Mouse (Mus musculus) stomach, postnatal 0 days (tissue): Measurements from ENCODE around the gene Gnat2. TPM values are rescaled to one million over a fixed set of nuclear protein-coding genes. Genes with fewer than 3 reads are reported as not detected.

ENCODE experiments used
- ATAC-seq: fragments of 200-750 bp; cut with Nextera tagmentation; 2 replicates; pipeline ENCODE4 v1.8.0; 2017; ENCODE audit not compliant: low FRiP score, low TSS enrichment
- DNase-seq: peaks from one replicate; pipeline ENCODE4 v3.0.0-alpha.2; 2016; ENCODE audit warnings: low spot score
- H3K27ac ChIP-seq: fragments of 300-500 bp; sonication (generic); replicated peaks from 2 replicates; pipeline ENCODE4 v1.5.1; 2014; ENCODE audit warnings: mild to moderate bottlenecking, control low read depth
- H3K27me3 ChIP-seq: fragments of 300-500 bp; sonication (generic); 2 replicates; pipeline ENCODE4 v1.6.1; 2014; ENCODE audit warnings: low read length; ENCODE audit not compliant: control insufficient read depth, insufficient read depth
- H3K36me3 ChIP-seq: fragments of 300-500 bp; sonication (generic); 2 replicates; pipeline ENCODE4 v1.6.1; 2014; ENCODE audit warnings: low read length, mixed read lengths; ENCODE audit not compliant: control insufficient read depth, insufficient read depth
- H3K4me1 ChIP-seq: fragments of 300-500 bp; sonication (generic); replicated peaks from 2 replicates; pipeline ENCODE4 v1.6.1; 2014; ENCODE audit warnings: antibody characterized with exemption; ENCODE audit not compliant: control insufficient read depth, insufficient read depth
- H3K4me2 ChIP-seq: fragments of 300-500 bp; sonication (generic); replicated peaks from 2 replicates; pipeline ENCODE4 v1.6.1; 2014; ENCODE audit warnings: low read depth, mild to moderate bottlenecking, control low read depth, moderate library complexity
- H3K4me3 ChIP-seq: fragments of 300-500 bp; sonication (generic); 2 replicates; pipeline ENCODE4 v1.5.1; 2014; ENCODE audit warnings: low read depth, low read length, control low read depth
- H3K9ac ChIP-seq: fragments of 300-500 bp; sonication (generic); 2 replicates; pipeline ENCODE4 v1.6.1; 2014; ENCODE audit warnings: mild to moderate bottlenecking, low read length, control low read depth, mixed read lengths
- H3K9me3 ChIP-seq: fragments of 300-500 bp; sonication (generic); 2 replicates; pipeline ENCODE4 v1.6.1; 2016; ENCODE audit warnings: low read length; ENCODE audit not compliant: control insufficient read depth
- CTCF ChIP-seq: IDR thresholded peaks from 2 replicates; pipeline ENCODE4 v1.5.1; 2016; ENCODE audit warnings: antibody characterized with exemption, low read depth, mild to moderate bottlenecking, moderate library complexity
- EP300 ChIP-seq: optimal IDR thresholded peaks from 2 replicates; pipeline ENCODE3; 2016; ENCODE audit warnings: antibody characterized with exemption
- WGBS: fragments of 180-500 bp; shearing (Covaris S2); extraction: QIAGEN DNeasy Blood & Tissue Kit; methylation state at CpG from one replicate; pipeline ENCODE4 v1.1.7; 2014; 5-methylcytosine and 5-hydroxymethylcytosine counted together
- polyA plus RNA-seq: library from polyadenylated mRNA; unstranded; fragments of >200 nt; fragmentation: Nextera tagmentation; extraction: Ambion mirVana; gene quantifications from 2 replicates; pipeline ENCODE4 v1.2.1, GENCODE M21; 2015

Gnat2 gene
- polyA plus RNA-seq, 1 experiment from 2014 or later = 0.59 TPM

DNA sequence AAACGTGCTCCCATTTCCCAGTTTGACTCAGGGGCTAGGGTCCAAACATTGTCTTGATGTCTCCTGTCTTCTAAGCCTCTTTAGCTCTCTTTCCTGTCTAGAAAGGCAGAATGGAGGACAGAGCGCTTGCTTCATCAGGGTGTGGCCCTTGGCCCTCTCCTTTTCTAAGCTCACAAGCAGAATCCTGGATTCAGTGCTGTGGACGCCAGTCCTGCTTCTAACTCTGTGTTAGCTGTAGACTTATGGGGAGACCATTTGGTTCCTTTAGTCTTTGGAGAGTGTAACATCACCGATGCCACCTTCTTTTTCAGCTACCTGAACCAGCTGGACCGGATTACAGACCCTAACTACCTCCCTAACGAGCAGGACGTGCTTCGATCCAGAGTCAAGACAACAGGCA is 5.1 kb downstream of the Gnat2 start:
- WGBS = 88% methylated on average over 8 of the region's 8 CpGs
- H3K4me3 ChIP-seq = no peak overlapping the region
- no peak overlapping the region for H3K4me2 ChIP-seq
- DNase-seq = no peak
- no peaks in the 10 kb centered on the region for H3K36me3 ChIP-seq
- H3K9ac ChIP-seq = no peak overlapping the region
- ATAC-seq = no peak
- no peaks in the 10 kb centered on the region for H3K4me1 ChIP-seq
- no peak overlapping the region for H3K27ac ChIP-seq
- TF ChIP-seq EP300 = no peak
- no peak for TF ChIP-seq CTCF
- no peaks in the 10 kb centered on the region for H3K27me3 ChIP-seq
- no peaks in the 10 kb centered on the region for H3K9me3 ChIP-seq

- DNase-seq (no peak), ATAC-seq (no peak)
- Histone ChIP-seq H3K4me2 (no peak overlapping the region), H3K4me3 (no peak overlapping the region), H3K9me3 (no peaks in the 10 kb centered on the region), H3K9ac (no peak overlapping the region), H3K36me3 (no peaks in the 10 kb centered on the region), H3K27ac (no peak overlapping the region), H3K27me3 (no peaks in the 10 kb centered on the region), H3K4me1 (no peaks in the 10 kb centered on the region)
- WGBS = 72% methylated on average over 6 of the region's 6 CpGs
- TF ChIP-seq CTCF = no peak
- no peak for TF ChIP-seq EP300
Measured at GRCm38 (mm10) chr3:108098316-108098715, 5.7 kb downstream of the Gnat2 start.

- 46% methylated on average over 3 of the region's 3 CpGs for WGBS
- Histone ChIP-seq H3K9ac (no peak overlapping the region), H3K27ac (no peak overlapping the region), H3K27me3 (no peaks in the 10 kb centered on the region), H3K4me3 (no peak overlapping the region), H3K4me2 (no peak overlapping the region), H3K36me3 (no peaks in the 10 kb centered on the region; the same call in 1 of the 2 replicates), H3K4me1 (no peaks in the 10 kb centered on the region), H3K9me3 (no peaks in the 10 kb centered on the region)
- ATAC-seq (no peak), DNase-seq (no peak)
- TF ChIP-seq EP300 = no peak
- TF ChIP-seq CTCF = no peak
Measured at GRCm38 (mm10) chr3:108101594-108101993, 9.0 kb downstream of the Gnat2 start.

DNA sequence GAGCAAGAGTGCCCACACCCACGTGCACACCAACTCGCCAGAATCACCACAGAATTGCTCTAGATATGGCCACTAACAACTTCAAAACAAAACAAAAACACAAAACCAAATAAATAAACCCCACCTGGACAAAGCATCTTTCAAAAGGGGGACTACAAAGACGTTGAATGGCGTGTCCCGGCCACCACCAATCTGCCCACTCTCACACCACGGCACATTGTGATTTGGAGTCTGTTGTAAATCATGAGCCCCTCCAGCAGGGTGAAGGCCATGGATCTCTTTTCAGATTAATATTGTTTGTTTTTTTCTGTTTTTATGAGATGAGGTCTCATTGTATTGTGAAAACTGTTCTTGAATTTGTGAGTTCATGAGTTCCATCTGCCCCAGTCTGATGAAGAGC is 9.5 kb downstream of the Gnat2 start:
- no peak overlapping the region for H3K4me3 ChIP-seq
- H3K9ac ChIP-seq = no peak overlapping the region
- no peak for DNase-seq
- no peak for ATAC-seq
- H3K4me2 ChIP-seq = no peak overlapping the region
- no peak overlapping the region for H3K27ac ChIP-seq
- no peaks in the 10 kb centered on the region for H3K27me3 ChIP-seq
- WGBS = 83% methylated on average over 6 of the region's 6 CpGs
- no peaks in the 10 kb centered on the region for H3K9me3 ChIP-seq
- no peaks in the 10 kb centered on the region for H3K4me1 ChIP-seq
- H3K36me3 ChIP-seq = no peaks in the 10 kb centered on the region; the same call in 1 of the 2 replicates
- TF ChIP-seq EP300 (no peak), CTCF (no peak)

DNA sequence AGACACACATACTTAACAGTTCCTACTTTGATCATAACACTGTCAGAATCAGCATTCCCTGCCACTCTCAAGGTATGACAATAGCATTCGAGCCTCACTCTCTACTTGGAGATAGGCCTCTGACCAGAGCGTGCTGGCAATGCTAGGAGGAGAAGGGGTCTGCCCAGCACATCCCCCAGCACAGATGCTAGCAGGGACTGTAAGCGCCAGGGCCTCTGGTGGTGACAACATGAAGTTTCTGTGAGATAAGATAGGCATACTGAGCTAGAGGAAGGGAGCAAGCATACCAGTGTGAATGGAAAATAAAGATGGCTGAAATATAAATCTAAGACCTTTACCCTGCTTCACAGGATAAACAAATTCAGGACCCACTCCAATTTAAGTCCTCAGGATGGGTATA is 12.7 kb downstream of the Gnat2 start:
- H3K27ac ChIP-seq = no peak overlapping the region
- H3K36me3 ChIP-seq = peaks cover 4% of the 10 kb centered on the region; the same call in 1 of the 2 replicates
- DNase-seq (no peak), ATAC-seq (0 out of 2 replicates have a peak, but pooled peaks have one; percentile 29)
- H3K4me3 ChIP-seq = no peak overlapping the region
- TF ChIP-seq CTCF (no peak), EP300 (no peak)
- H3K4me1 ChIP-seq = no peaks in the 10 kb centered on the region
- no peaks in the 10 kb centered on the region for H3K27me3 ChIP-seq
- no peak overlapping the region for H3K9ac ChIP-seq
- WGBS = 80% methylated on average over 3 of the region's 3 CpGs
- no peaks in the 10 kb centered on the region for H3K9me3 ChIP-seq
- H3K4me2 ChIP-seq = no peak overlapping the region

GRCm38 (mm10) chr3:108111320-108111719 is 18.7 kb downstream of the Gnat2 start:
- no peak for DNase-seq
- Histone ChIP-seq H3K27ac (no peak overlapping the region), H3K9me3 (no peaks in the 10 kb centered on the region), H3K4me1 (no peaks in the 10 kb centered on the region), H3K4me2 (no peak overlapping the region), H3K4me3 (no peak overlapping the region), H3K9ac (no peak overlapping the region), H3K27me3 (no peaks in the 10 kb centered on the region), H3K36me3 (peaks cover 15% of the 10 kb centered on the region)
- TF ChIP-seq EP300 = no peak
- TF ChIP-seq CTCF = no peak
- no peak for ATAC-seq
- WGBS = 85% methylated on average over 5 of the region's 5 CpGs
